Mouse (Mus musculus) gonadal fat pad, adult 2 months (tissue): ENCODE measurements at regions not wholly inside any gene's neighbourhood (a gene's known extent, or its start where the extent isn't known, plus 50 kb on each side); places are given as distances from the start of the nearest gene placed in this dataset.
A peak's percentile ranks its signal among the peaks of the same experiment; 100 is the strongest.
"Not testable (repeated sequence)": the region's sequence is repeated elsewhere in the genome, so short reads cannot be mapped to it uniquely, and the experiment has no call there.

Source experiments
- DNase-seq: peaks from one replicate; pipeline ENCODE4 v3.0.0-alpha.2; 2012; ENCODE audit warnings: low read depth

DNA sequence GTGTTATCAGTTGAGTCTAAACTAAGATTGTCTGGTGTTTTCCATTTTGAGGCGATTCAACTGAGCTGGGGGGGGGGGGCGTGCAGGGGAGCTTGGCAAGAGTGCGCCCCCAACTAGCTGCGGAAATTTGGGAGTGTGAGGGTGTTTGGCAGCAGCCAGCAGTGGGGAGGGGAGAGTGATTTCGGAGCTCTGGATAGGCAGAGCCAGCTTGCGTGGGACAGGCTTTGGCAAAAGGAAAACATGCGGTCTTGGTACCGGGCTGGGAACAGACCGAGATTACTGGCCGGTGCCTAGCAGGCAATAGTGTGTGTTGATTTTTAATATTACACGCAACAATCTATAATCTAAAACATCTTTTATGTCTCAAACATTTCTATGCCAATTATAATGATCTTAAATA lies 199.4 kb upstream of the Cdk6 start:
- DNase-seq = not testable (repeated sequence)

DNA sequence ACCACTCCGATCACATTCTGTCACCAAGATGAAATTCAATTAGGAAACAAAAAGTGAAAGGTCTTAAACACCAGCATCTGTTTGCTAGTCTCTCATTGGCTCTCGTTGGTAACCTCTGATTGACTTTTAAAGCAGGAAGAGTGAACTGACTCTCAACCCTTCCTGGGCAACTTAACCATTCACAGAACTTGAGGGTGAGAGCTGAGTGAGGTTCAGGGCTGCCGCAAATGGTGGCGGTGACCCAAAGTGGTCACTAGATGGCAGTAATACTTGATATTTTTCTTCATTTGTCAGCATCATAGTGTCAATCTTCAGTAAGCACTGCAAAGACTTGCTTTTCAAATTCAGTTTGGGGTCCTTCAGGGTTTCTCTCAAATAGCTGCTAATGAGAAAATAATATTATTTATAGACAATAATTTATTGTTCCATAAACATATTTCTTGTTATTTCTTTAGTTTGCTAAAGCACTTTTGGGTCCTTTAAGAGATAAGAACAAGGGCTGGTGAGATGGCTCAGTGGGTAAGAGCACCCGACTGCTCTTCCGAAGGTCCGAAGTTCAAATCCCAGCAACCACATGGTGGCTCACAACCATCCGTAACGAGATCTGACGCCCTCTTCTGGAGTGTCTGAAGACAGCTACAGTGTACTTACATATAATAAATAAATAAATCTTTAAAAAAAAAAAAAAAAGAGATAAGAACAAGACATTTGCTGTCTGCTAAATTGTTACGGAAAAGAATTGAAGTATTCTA lies 194.6 kb upstream of the Cdk6 start:
- DNase-seq = not testable (repeated sequence)

DNA sequence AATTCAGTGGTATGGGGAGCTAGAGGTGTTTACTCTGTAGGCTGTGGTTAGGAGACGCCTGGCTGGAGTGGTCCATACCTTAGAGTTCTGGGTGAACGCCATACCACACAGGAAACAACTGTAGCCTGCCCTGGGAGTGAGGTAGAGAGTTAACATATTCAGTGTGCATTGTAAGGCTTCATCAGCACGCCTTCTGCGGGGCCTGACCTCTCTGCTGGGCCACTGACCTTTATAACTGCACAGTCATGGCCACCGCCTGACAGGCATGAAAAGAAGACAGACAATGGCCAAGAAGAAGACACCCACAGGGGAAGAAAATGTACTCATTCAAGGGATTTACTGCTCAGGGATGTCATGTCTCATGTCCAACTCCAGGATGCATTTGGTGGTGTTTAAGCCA lies 191.4 kb upstream of the Cdk6 start:
- not testable (repeated sequence) for DNase-seq

DNA sequence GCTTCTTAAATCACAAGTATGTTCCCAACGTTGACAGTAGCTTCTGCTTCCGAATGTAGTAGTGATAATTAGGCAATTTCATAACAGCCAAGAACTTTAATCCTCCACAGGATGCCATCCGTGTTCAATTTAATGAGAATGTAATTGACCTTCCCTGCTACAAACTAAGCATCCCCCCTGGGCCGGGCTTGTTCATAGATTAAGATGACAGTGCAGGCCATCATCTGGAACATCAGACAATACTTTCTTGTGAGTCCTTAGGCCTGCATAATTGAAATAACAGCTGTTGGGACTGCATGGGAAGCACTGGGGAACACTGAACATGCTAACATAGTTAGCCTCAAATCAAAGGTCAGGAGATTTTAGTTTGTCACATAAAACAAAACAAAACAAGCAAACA lies 190.5 kb upstream of the Cdk6 start:
- DNase-seq = not testable (repeated sequence)

DNA sequence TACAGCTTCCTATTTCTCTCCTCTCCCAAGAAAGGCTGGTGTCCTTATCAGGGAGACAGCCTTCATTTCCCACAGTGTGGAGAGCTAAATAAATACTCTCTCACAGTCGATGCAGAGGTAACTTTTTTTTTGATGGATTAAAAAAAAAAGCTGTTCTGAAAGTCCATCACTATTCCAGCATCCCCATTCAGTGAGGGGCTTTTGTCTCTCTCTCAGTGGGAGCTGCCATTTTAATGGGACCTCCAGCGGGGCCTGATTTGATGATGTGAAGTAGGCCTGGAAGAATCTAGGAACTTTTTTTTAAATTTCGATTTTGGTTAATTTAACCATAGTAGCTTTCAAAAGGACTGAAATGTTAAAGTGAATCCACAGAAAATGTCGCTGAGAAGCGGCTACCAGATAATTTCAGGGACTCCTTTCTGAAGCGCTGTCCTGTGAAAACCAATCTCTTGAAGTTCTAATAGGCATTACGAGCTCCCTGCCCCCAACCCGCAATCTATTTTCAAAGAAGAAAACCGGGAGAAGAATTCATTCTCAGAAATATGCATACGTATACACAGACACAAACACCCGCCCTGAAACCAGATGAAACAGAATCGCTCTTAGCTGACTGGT lies 189.6 kb upstream of the Cdk6 start:
- DNase-seq = not testable (repeated sequence)

DNA sequence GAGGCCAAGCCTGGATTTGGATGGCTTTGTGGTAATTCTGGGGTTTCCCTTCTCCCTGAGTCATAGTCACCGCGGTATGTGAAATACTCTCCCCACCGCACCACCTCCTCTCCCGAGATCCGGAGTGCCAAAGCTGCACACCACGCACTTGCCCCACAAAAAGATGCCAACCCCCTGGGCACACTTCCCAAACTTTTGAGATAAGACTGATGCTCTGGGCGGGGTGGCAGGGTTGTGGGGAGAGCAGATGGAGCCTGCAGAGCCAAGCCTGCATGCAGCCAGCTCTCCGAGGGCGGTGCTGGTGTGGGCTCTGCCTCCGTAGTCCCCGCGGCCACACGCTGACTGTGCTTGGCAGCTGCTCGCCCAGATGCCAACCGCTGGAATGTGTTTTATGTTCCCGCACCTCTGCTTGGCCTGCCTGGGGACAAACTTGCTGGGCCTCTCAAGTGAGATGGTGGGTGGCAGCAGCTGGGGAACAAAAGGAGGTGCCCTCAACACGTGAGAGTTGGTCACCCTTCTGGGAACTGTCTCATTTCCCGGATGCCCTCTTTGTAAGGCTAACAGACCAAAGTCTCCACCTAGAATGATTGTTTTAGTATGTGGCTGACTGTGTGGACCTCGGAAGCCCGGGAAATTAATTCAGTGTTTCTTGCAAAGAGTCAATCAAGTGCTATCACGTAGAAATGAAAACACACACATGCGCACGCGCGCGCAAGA lies 189.0 kb upstream of the Cdk6 start:
- DNase-seq = peak; percentile 13

DNA sequence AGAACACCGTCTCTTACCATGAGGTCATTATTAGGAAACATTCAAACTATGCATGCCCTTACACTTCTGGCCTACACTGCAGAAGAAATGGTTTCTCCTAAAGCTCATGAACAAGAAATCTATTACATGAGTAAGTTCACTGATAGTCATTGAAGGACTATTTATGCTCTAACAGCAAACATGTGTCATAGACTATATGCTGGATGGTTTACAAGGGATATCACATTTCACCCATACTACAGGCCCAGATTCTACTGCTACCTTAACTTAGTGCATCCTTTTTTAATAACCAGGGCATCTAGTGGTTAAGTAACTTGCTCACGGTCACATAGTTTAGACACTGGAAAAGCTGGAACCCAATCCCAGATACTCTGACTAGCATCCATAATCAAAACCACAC lies 175.8 kb upstream of the Cdk6 start:
- not testable (repeated sequence) for DNase-seq

DNA sequence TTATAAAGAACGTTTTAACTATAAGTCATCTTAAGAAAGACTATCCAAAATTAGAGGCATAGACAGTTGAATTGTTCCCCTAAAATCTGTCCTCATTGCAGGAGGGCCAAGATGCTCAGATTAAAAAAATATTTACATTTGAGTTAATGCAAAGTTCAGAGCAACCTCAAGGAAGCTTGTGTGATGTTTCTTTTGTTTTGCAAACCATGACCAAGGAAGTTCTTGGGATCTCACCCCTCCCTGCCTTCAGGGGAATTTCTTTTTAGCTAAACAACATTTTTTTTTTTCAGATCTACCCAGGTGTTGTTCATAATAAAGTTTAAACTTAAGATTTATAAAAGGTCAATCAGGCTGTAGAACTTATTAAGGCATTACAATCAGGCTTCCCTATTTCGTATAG lies 174.8 kb upstream of the Cdk6 start:
- not testable (repeated sequence) for DNase-seq

DNA sequence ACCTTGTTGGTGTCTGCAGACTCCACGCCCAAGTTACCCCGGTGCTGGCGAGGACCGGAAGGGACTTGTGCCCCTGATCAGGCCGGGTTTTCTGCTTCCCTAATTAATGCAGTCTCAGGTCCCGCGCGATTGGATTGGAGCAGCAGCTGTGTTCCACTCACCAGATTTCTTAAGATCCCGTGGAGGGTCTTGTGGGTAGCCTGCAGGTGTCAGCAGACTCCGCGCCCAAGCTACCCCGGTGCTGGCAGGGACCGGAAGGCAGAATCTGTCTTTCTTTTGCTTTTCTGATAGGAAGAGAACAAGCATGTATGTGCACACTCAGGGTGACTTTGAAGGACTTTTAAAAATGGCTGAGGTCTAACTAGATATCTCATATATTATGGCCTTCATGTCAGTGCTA lies 147.7 kb upstream of the Cdk6 start:
- DNase-seq = not testable (repeated sequence)

DNA sequence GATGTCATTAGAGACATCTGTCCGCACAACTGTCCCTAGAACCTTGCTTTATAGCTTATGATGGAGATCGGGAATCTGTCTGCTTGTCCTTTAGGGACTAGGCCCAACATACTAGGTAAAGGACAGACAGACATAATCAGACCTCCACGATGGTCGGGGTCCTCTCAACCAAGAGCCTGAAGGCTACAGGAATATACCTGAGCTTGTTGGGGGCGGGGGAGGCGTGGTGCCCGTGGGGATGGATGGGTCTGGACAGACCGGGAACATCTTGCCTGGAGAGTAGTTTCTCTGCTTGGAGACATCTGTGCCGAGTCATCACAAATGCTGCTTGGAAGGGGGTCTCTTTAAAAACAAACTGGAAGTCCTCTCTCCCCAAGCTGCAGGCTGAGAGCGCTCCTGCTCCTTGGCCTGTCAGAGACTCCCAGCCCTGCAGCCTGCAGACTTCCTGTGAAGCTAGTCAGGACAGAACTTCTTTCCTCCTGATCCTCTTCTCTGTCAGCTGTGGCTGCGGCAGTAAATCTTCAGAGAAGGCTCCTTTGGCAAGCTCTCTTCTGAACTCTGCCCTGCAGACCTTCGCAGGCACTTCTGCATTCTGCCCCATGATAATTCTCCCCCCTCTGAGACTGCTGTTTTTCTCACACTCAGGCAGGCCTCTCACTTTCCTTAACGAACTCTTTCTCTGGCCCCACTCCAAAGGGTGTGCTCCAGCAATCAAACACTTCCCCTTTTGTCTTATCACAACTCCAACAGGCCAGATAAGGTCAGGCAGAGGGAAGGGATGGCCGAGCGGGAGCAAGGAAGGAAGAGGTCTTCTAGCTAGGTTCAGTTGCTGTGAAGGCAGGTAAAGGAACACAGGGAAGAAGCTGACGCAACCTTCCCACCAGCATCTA lies 143.1 kb upstream of the Cdk6 start:
- no peak for DNase-seq

DNA sequence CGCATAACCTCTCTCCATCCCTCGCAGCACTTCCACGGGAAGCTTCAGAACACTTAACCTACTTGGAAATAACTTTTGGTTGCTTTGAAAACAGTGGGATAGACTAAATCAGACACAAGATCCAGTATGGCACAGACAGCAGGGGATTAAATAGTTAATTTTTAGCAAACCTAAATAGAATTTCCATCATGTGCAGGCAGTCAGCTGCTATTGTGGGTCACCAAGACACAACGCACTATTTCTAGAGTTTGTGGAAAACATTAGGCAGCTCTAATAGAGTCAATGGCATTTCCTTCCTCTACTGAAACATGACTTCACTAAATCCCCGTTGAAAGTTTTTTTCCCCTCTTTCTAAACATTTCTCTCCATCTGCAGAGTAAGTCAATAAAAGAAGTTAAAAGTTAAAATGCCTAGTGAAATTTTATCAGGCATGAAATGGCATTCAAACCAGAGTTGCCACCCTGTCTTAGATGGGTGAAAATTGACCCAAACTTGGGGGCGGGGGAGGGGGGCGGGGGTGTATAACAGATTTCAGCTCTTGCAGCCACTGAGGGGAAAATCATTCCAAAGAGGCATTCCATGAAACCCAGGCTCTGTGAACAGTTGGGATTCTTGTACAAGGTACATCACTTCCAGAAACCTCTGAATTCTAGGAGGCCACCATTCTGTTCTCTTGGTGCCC lies 142.3 kb upstream of the Cdk6 start:
- DNase-seq = not testable (repeated sequence)

DNA sequence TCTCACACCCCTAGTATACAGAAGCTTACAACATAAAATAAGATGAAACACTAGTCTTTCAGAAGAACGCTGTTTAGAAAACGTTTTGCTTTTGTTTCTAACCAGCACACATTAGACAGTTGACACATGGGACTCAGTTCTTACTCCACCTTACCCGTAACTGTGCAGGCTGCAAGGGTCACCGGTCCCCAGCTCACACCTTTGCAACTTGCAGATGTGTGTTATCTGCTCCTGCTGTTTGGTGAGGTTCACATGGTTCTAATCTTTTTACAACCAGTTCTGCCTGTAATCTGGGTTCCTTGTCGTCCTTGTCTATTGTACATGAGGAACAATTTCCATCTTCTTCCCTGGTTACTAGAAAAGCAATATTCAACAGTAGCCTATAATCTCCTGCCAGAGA lies 135.1 kb upstream of the Cdk6 start:
- DNase-seq = not testable (repeated sequence)

DNA sequence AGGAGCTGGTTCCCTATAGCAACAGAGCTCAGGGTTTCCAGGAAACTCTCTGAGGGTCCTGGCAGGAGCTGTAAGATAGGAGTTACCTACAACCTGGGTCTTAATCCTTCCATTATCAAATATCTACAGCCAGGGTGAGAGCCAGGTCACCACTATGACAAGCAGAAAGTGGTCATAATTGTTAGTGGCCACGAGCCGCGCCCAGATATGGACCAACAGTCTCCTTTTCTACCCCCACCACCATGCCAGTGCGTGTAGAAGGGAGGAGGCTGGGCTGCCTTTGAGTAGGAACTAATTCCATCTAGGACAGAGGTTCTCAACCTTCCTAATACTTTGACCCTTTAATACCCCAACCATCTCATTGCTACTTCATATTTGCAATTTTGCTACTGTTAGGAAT lies 133.0 kb upstream of the Cdk6 start:
- not testable (repeated sequence) for DNase-seq

DNA sequence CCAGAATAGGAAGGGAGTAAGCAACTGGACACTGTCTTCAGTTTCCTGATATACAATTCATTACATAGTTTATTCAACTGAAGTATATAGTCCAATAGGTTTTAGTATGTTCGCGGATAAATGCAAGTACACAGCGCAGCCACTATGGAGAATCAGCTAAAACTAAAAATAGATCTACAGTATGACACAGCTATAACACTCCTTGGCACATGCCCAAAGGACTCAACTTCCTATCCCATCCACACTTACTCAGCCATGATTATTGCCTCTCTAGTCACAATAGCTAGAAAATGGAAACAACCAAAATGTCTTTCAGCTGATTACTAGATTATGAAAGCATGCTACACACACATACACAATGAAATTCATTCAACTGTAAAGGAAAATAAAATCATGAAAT lies 130.0 kb upstream of the Cdk6 start:
- DNase-seq = no peak

DNA sequence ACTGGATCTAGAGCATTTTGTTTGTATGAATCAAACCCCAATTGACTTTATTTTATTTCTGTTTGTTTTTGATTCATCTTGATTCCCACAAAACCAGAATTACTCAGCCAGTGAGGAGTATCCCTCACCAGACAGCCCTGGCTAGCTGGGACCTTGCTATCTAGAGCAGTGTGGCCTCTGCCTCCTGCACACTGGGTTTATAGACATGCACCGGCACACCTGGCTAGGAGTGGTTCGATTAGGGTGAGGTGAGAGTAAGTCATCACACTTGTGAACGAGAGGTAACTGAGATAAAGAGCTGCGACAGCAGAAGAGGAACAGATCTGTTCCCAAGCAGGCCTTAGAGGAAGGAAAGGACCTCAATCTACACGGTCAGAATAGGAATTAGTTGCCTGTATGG lies 125.2 kb upstream of the Cdk6 start:
- no peak for DNase-seq

DNA sequence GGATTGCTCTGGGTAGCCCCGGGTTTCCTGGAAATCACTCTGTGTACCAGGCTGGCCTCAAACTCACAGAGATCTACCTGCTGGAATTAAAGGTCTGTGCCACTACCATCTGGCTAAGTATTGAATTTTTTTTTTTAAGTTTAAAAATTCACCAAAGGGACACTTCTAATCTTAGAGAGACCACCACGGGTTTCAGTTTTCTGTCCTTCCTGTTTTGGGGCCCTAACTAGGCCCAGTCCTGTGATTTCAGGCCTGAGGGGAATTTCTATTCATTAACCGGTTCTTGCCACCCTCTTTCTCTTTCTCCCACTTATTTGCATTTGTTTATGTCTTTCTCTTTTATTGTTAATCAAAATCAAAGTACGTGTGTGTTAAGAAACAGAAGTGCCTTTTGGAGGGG lies 122.1 kb upstream of the Cdk6 start:
- no peak for DNase-seq

DNA sequence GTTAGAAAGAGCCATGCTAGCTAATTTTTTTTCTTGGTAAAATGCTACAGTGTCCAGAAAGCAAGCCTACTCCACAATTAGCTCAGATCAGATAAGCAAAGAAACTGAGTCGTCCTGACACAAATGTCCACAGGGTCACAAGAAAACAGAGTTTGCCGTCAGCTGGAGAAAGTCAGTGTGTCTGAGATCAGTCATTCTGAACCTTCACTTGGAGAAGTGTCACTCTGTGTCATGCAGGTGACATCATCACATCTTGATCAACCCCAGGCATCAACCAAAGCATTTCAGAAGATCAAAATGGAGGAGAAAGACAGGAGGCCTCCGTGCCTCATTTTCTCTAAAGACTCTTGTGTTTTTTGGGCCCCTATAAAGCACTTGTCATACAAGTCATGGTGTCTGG lies 121.5 kb upstream of the Cdk6 start:
- DNase-seq = no peak

DNA sequence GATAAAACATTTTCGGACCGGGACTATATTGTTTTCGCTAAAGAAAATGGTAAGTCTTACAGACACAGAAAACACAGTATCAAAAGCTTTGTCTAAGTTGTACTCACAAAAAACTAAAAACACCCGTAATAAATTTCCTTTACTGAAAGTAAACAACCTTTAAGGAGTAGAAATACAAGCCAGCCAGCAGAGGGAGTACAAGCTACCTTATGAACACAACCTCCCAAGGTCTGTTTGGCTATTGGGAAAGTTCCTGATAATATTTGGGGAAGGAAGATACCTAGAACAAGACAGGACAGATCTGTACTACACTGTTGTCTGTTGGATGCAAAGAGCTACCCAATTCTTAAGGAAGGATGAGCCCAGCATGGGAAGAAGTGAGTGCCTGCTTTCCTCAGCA lies 117.5 kb upstream of the Cdk6 start:
- DNase-seq = peak; percentile 8

DNA sequence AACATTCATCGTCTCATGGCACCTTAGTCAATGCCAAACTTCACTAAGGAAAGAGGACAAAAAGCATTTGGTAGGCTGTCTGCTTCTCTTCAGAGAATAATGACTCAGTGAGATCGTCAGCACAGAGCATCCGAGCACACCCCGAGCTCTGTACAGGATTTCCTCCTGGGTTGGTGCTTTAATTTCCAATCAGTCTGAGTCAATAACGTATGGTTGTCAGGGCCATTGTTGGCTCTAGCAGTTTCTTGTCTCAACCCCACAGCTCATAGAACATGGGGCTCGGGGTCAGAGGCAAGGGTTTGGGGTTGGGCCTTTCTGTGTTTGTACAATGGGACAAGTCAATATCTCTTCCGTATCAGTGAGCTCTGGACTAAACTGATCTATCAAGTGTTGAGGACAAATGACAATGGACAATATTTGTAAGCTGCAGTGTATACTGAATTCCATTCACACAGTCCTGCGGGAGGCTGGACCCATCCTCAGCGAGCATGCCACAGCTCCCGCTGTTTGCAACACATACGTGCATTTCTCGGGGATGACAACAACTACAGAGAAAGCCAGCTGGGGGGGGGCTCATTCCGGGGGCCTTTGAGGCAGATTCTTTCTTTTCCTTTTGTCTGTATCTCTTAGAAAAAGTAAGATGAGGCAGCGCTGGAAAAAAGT lies 116.8 kb upstream of the Cdk6 start:
- not testable (repeated sequence) for DNase-seq

DNA sequence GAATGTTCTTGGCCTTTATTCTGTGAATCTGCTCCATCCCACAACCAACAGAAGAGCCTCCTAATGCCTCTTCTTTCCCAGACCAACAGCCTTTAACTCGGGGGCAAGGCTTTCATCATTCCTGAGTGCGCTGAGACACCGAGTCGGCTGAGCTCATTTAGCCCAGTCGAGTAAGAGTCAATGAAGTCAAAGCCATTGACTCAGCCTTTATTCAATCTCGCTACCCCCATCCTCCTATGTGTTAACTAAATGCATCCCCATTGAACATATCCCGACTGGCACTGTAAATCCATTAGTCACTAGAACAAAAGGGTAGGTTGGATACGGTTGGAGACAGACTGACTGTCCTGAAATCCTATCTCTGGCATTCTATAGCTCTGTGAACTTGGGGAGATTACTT lies 115.9 kb upstream of the Cdk6 start:
- DNase-seq = not testable (repeated sequence)

DNA sequence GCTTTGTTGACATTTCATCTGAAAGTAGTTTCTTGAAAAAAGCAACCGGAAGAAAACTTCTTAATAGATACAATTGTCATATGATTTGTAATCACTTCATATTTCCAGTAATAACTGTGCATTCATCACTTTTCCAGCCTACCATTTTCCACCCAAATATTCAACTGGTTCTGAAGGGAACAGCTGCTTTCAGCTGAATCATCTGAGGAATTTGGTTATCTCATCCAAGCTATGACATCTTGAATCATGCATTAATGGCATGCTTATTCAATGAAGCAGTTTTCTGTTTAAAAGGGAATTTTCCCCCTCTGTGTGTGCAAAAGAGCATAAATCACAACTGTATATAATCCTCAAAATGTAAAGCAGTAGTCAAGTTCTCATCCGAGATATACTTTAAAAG lies 97.2 kb upstream of the Cdk6 start:
- not testable (repeated sequence) for DNase-seq
